Mouse (Mus musculus): Measurements from ENCODE around the gene Ppip5k2. TPM values are rescaled to one million over a fixed set of nuclear protein-coding genes. Genes with fewer than 3 reads are reported as not detected.
"Not testable (repeated sequence)": the region's sequence is repeated elsewhere in the genome, so short reads cannot be mapped to it uniquely, and the experiment has no call there.

The Ppip5k2 gene
- polyA plus RNA-seq, 1 experiment from 2014 or later: 55.3 TPM

- WGBS: 96% methylated on average over 2 of the region's 2 CpGs
These were observed 3.8 kb upstream of the Ppip5k2 start for GRCm38 (mm10) chr1:97773973-97774372.

GRCm38 (mm10) chr1:97773362-97773761 is 3.2 kb upstream of the Ppip5k2 start:
- Histone ChIP-seq H3K27ac (no peak overlapping the region), H3K27me3 (replicated peaks) (no peaks in the 10 kb centered on the region), H3K9me3 (no peaks in the 10 kb centered on the region), H3K9ac (no peak overlapping the region), H3K36me3 (peaks cover 3% of the 10 kb centered on the region; the same call in 1 of the 2 replicates), H3K4me1 (0 out of 2 replicates have a peak, but pooled peaks cover 6% of the 10 kb centered on the region), H3K4me3 (no peak overlapping the region), H3K4me2 (replicated peaks) (no peak overlapping the region)
- no peak for ATAC-seq (ENCODE audit: low FRiP score, low read depth)
- WGBS: 86% methylated on average over 6 of the region's 6 CpGs

More at GRCm38 (mm10) chr1:97773973-97774372, 3.8 kb upstream of the Ppip5k2 start:
- Histone ChIP-seq H3K4me1 (0 out of 2 replicates have a peak, but pooled peaks cover 3% of the 10 kb centered on the region), H3K4me3 (no peak overlapping the region), H3K27me3 (replicated peaks) (no peaks in the 10 kb centered on the region), H3K27ac (no peak overlapping the region), H3K9me3 (no peaks in the 10 kb centered on the region), H3K9ac (no peak overlapping the region), H3K36me3 (peaks cover 3% of the 10 kb centered on the region; the same call in 1 of the 2 replicates), H3K4me2 (replicated peaks) (no peak overlapping the region)
- ATAC-seq (ENCODE audit: low FRiP score, low read depth): no peak

GRCm38 (mm10) chr1:97771727-97772126 is 1.5 kb upstream of the Ppip5k2 start:
- Histone ChIP-seq H3K36me3 (peaks cover 3% of the 10 kb centered on the region; the same call in 1 of the 2 replicates), H3K9me3 (no peaks in the 10 kb centered on the region), H3K27me3 (replicated peaks) (no peaks in the 10 kb centered on the region), H3K4me2 (replicated peaks) (no peak overlapping the region), H3K27ac (no peak overlapping the region), H3K4me3 (no peak overlapping the region), H3K9ac (no peak overlapping the region), H3K4me1 (peaks cover 20% of the 10 kb centered on the region)
- WGBS: 91% methylated on average over 5 of the region's 5 CpGs
- no peak for ATAC-seq (ENCODE audit: low FRiP score, low read depth)

GRCm38 (mm10) chr1:97771118-97771517 is 907 bp upstream of the Ppip5k2 start:
- peak overlapping the region; percentile 72 for H3K4me2 ChIP-seq (replicated peaks)
- no peak overlapping the region for H3K27ac ChIP-seq

GRCm38 (mm10) chr1:97769294-97769903 is 812 bp downstream of the Ppip5k2 start:
- peak overlapping the region; percentile 72 for H3K4me2 ChIP-seq (replicated peaks)
- H3K4me1 ChIP-seq: peaks cover 20% of the 10 kb centered on the region
- H3K9ac ChIP-seq: peak overlapping the region; percentile 82
- peak overlapping the region; percentile 59; the same call in 1 of the 2 replicates for H3K27ac ChIP-seq
- under 1% methylated on average over 40 of the region's 40 CpGs for WGBS
- ATAC-seq (ENCODE audit: low FRiP score, low read depth): peak; percentile 80
- H3K27me3 ChIP-seq (replicated peaks): no peaks in the 10 kb centered on the region
- peak overlapping the region; percentile 86 for H3K4me3 ChIP-seq
- H3K9me3 ChIP-seq: no peaks in the 10 kb centered on the region
- no peaks in the 10 kb centered on the region for H3K36me3 ChIP-seq

More at GRCm38 (mm10) chr1:97771118-97771517, 907 bp upstream of the Ppip5k2 start:
- no peaks in the 10 kb centered on the region for H3K9me3 ChIP-seq
- ATAC-seq (ENCODE audit: low FRiP score, low read depth): no peak
- H3K36me3 ChIP-seq: peaks cover 3% of the 10 kb centered on the region; the same call in 1 of the 2 replicates
- WGBS: 72% methylated on average over 7 of the region's 7 CpGs
- H3K4me3 ChIP-seq: no peak overlapping the region
- H3K4me1 ChIP-seq: peaks cover 20% of the 10 kb centered on the region
- H3K9ac ChIP-seq: no peak overlapping the region
- no peaks in the 10 kb centered on the region for H3K27me3 ChIP-seq (replicated peaks)

DNA sequence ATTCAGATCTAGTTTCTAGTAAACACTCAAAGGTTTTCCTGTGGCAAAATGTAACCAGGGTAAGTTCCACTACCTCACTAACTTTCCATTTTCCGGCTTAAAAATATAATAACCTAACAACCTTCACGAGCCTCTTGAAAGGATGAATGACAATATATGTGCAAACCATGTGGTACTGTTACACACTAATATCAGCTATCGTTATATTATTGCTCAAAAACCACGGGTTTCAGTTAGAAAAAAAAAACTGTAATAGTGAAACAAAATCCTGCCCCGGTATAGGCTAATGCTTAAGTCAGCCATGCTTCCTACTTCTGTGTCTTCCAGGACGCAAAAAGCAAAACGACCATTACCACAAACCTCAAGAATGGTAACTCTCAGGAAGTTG is 1.3 kb downstream of the Ppip5k2 start:
- Histone ChIP-seq H3K4me2 (replicated peaks) (peak overlapping the region; percentile 72), H3K4me3 (peak overlapping the region; percentile 86), H3K9me3 (no peaks in the 10 kb centered on the region), H3K9ac (peak overlapping the region; percentile 82), H3K27ac (no peak overlapping the region), H3K4me1 (peaks cover 20% of the 10 kb centered on the region), H3K27me3 (replicated peaks) (no peaks in the 10 kb centered on the region), H3K36me3 (no peaks in the 10 kb centered on the region)
- 16% methylated on average over 7 of the region's 7 CpGs for WGBS
- no peak for ATAC-seq (ENCODE audit: low FRiP score, low read depth)

DNA sequence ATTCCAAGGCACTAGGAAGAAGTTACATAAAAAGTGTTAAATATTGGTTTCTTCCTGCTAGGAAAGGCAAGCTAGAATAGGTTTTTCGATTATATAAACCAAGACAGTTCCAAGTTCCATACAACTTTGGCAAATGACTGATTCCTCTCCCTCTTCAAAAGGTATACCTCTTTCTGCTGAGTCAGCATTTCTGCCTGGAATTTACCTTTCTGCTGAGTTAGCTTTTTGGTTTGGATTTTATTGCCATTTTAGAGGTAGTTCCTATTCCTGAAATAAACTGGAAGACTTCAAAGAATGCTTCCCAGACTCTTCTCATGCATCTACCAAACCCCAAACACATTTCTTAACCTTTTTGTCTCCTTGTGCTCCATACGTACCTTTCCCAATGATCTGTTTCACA is 2.1 kb downstream of the Ppip5k2 start:
- Histone ChIP-seq H3K36me3 (no peaks in the 10 kb centered on the region), H3K9me3 (no peaks in the 10 kb centered on the region), H3K4me2 (replicated peaks) (peak overlapping the region; percentile 72), H3K27ac (no peak overlapping the region), H3K9ac (no peak overlapping the region), H3K27me3 (replicated peaks) (no peaks in the 10 kb centered on the region), H3K4me3 (no peak overlapping the region), H3K4me1 (peaks cover 20% of the 10 kb centered on the region)
- 87% methylated on average over 2 of the region's 2 CpGs for WGBS
- no peak for ATAC-seq (ENCODE audit: low FRiP score, low read depth)

GRCm38 (mm10) chr1:97765712-97766111 is 4.5 kb downstream of the Ppip5k2 start:
- 87% methylated on average over 4 of the region's 4 CpGs for WGBS
- not testable (repeated sequence) for H3K9me3 ChIP-seq; H3K9ac ChIP-seq; H3K4me2 ChIP-seq (replicated peaks); ATAC-seq (ENCODE audit: low FRiP score, low read depth); H3K27me3 ChIP-seq (replicated peaks); H3K36me3 ChIP-seq; H3K4me3 ChIP-seq; H3K27ac ChIP-seq
- peaks cover 17% of the 10 kb centered on the region for H3K4me1 ChIP-seq

- 70% methylated on average over 6 of the region's 6 CpGs for WGBS
- H3K27me3 ChIP-seq (replicated peaks): no peaks in the 10 kb centered on the region
- ATAC-seq (ENCODE audit: low FRiP score, low read depth): no peak
- no peaks in the 10 kb centered on the region for H3K4me1 ChIP-seq
- 0 out of 2 replicates have a peak, but pooled peaks cover 3% of the 10 kb centered on the region for H3K36me3 ChIP-seq
- H3K27ac ChIP-seq: no peak overlapping the region
- no peaks in the 10 kb centered on the region for H3K9me3 ChIP-seq
- H3K4me2 ChIP-seq (replicated peaks): no peak overlapping the region
- H3K9ac ChIP-seq: no peak overlapping the region
- no peak overlapping the region for H3K4me3 ChIP-seq
These were observed 8.7 kb downstream of the Ppip5k2 start for GRCm38 (mm10) chr1:97761477-97761876.

DNA sequence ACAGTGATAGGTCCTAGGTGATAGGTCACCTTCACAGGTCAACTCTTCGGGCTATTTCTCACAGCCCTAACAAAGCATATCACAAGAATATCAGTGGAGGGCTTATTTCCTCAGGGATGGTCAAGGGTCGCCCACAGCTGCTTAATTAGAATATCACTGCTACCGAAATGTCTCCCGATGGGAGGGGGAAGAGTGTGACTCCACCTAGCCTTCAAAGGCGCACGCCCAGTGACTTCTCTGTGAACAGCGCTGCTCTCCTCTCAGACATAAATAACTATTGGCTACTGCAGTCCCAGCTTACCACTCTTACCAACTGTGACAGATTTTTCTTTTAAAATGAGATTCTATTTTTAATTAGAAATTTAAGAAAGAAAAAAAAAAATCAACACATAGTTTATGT is 9.6 kb downstream of the Ppip5k2 start:
- Histone ChIP-seq H3K4me2 (replicated peaks) (no peak overlapping the region), H3K4me1 (no peaks in the 10 kb centered on the region), H3K4me3 (no peak overlapping the region), H3K36me3 (peaks cover 5% of the 10 kb centered on the region), H3K27me3 (replicated peaks) (no peaks in the 10 kb centered on the region), H3K9me3 (no peaks in the 10 kb centered on the region), H3K27ac (no peak overlapping the region), H3K9ac (no peak overlapping the region)
- 81% methylated on average over 7 of the region's 7 CpGs for WGBS
- 0 out of 2 replicates have a peak, but pooled peaks have one; percentile 56 for ATAC-seq (ENCODE audit: low FRiP score, low read depth)

GRCm38 (mm10) chr1:97759841-97760240 is 10.4 kb downstream of the Ppip5k2 start:
- no peaks in the 10 kb centered on the region for H3K27me3 ChIP-seq (replicated peaks)
- H3K9me3 ChIP-seq: no peaks in the 10 kb centered on the region
- no peaks in the 10 kb centered on the region for H3K4me1 ChIP-seq
- H3K4me3 ChIP-seq: no peak overlapping the region
- H3K36me3 ChIP-seq: peaks cover 13% of the 10 kb centered on the region
- no peak overlapping the region for H3K27ac ChIP-seq
- no peak for ATAC-seq (ENCODE audit: low FRiP score, low read depth)
- H3K9ac ChIP-seq: no peak overlapping the region
- no peak overlapping the region for H3K4me2 ChIP-seq (replicated peaks)

DNA sequence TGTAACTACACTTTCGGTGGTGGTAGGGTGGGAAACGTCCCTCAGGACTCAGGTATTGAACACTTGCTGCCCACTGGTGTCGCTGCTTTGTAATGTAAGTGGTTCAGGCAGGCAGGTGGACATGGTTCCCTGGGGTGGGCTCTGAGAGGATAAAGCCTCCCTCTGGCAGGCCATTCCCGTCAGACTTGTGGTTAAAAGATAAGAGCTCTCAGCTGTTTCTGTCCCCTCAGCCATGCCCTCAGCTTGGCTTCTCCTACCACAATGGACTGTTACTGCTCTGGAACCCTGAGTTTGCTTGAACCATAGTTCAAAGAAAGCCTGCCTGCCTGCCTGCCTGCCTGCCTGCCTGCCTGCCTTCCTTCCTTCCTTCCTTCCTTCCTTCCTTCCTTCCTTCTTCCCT is 15.8 kb downstream of the Ppip5k2 start:
- peaks cover 40% of the 10 kb centered on the region for H3K36me3 ChIP-seq
- WGBS: 84% methylated on average over 4 of the region's 4 CpGs

GRCm38 (mm10) chr1:97753216-97753615 is 17.0 kb downstream of the Ppip5k2 start:
- Histone ChIP-seq H3K9ac (no peak overlapping the region), H3K36me3 (peaks cover 43% of the 10 kb centered on the region), H3K27ac (no peak overlapping the region), H3K27me3 (replicated peaks) (no peaks in the 10 kb centered on the region), H3K4me1 (no peaks in the 10 kb centered on the region), H3K4me3 (no peak overlapping the region), H3K4me2 (replicated peaks) (no peak overlapping the region), H3K9me3 (no peaks in the 10 kb centered on the region)
- ATAC-seq (ENCODE audit: low FRiP score, low read depth): no peak

More for the DNA sequence above, 15.8 kb downstream of the Ppip5k2 start:
- H3K27ac ChIP-seq: no peak overlapping the region
- H3K9me3 ChIP-seq: no peaks in the 10 kb centered on the region
- no peaks in the 10 kb centered on the region for H3K4me1 ChIP-seq
- no peak overlapping the region for H3K9ac ChIP-seq
- H3K4me3 ChIP-seq: no peak overlapping the region
- no peak overlapping the region for H3K4me2 ChIP-seq (replicated peaks)
- no peak for ATAC-seq (ENCODE audit: low FRiP score, low read depth)
- H3K27me3 ChIP-seq (replicated peaks): no peaks in the 10 kb centered on the region

Measured in neural tube, embryonic 12.5 days (tissue).